Mouse (Mus musculus): ENCODE data around the gene Cyyr1.

DNA sequence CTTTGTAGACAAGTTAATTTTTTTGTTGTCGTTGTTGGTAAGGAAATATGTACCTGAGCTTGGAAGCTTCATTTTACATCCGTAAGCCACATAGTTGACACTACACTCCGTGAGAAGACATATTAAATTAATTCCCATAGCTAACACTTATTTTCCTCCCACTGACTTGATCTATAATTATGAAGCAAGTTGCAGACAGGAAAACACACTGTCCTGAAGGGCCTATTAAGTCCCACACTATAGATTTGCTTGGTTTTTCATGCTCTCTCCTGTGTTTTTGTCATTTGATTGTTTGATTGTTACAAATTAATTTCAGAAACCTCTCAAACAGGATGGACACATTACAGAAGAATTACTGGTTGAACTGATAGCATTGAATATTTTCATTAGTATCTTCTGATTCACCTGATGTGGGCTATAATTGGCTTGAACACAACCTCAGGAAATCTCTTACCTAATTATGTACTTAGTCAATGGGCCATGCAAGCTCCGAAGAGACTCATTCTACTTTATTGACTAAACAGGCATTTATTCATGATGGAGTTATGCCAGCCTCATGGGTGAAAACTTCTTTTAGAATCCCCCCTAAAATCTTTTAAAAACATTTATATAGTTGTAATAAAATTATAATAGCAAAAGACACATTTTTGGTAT is 34.5 kb upstream of the Cyyr1 start:
- TF ChIP-seq POLR2AphosphoS2 (IDR thresholded peaks at IDR 0.05; ENCODE audit: insufficient read length, low read depth) (no peak), USF1 (IDR thresholded peaks at IDR 0.05; ENCODE audit: low read depth) (no peak), POLR2A (IDR thresholded peaks at IDR 0.05; ENCODE audit: insufficient read length, low read depth) (no peak), MYOG (IDR thresholded peaks at IDR 0.05; ENCODE audit: control insufficient read depth in 1 of 3, insufficient read depth in 1 of 3, insufficient read length in 2 of 3, low read depth in 2 of 3) (no peak), TCF3 (IDR thresholded peaks at IDR 0.05; ENCODE audit: insufficient read length, low read depth) (no peak), CEBPB (IDR thresholded peaks at IDR 0.05; ENCODE audit: insufficient read depth, poor library complexity, severe bottlenecking) (no peak), REST (IDR thresholded peaks at IDR 0.05; ENCODE audit: insufficient read depth, insufficient read length) (no peak), E2F4 (IDR thresholded peaks at IDR 0.05; ENCODE audit: insufficient read depth) (no peak), MAX (IDR thresholded peaks at IDR 0.05; ENCODE audit: low read depth) (no peak), TCF12 (IDR thresholded peaks at IDR 0.05; ENCODE audit: insufficient read depth, poor library complexity, severe bottlenecking) (no peak), MYOD1 (IDR thresholded peaks at IDR 0.05; ENCODE audit: control insufficient read depth in 1 of 3, insufficient read length in 2 of 3, low read depth in 2 of 3) (no peak), SRF (IDR thresholded peaks at IDR 0.05; ENCODE audit: control insufficient read depth, insufficient read length, low read depth) (no peak)
